Mouse (Mus musculus) ES-E14 (cell line): ENCODE measurements around the gene Klra7. TPM values are rescaled to one million over a fixed set of nuclear protein-coding genes. Genes with fewer than 3 reads are reported as not detected.
"Not testable (repeated sequence)": the region's sequence is repeated elsewhere in the genome, so short reads cannot be mapped to it uniquely, and the experiment has no call there.

Experiments
- DNase-seq: peaks from one replicate; pipeline ENCODE4 v3.0.0-alpha.2; 2013; ENCODE audit warnings: low read depth, low spot score
- H3K27ac ChIP-seq: 2 replicates; pipeline ENCODE4 v1.5.1; 2012; ENCODE audit warnings: low read depth, mild to moderate bottlenecking, low read length, moderate library complexity, mixed read lengths; ENCODE audit not compliant: poor library complexity, insufficient read depth, severe bottlenecking
- H3K36me3 ChIP-seq: 2 replicates; pipeline ENCODE4 v1.6.1; 2012; ENCODE audit warnings: mild to moderate bottlenecking, low read length, moderate library complexity, mixed read lengths; ENCODE audit not compliant: control insufficient read depth, poor library complexity, insufficient read depth, severe bottlenecking
- H3K4me1 ChIP-seq, 2 experiments: fragments of 150-350 bp in 1 of 2; sonication (generic) in 1 of 2; 2 replicates each; pipeline ENCODE4 v1.6.1; 2012; ENCODE audit warnings: low read length in 2 of 2, mild to moderate bottlenecking in 1 of 2, mixed read lengths in 1 of 2; ENCODE audit not compliant: control insufficient read depth in 2 of 2, insufficient read depth in 2 of 2, poor library complexity in 1 of 2
- H3K4me3 ChIP-seq, 2 experiments: fragments of 150-350 bp in 1 of 2; sonication (generic) in 1 of 2; 2 replicates each; pipeline ENCODE4 v1.5.1; 2012; ENCODE audit warnings: low read length in 2 of 2, low read depth in 1 of 2, mild to moderate bottlenecking in 1 of 2, mixed read lengths in 1 of 2; ENCODE audit not compliant: insufficient read depth in 1 of 2, poor library complexity in 1 of 2, severe bottlenecking in 1 of 2
- H3K9ac ChIP-seq: 2 replicates; pipeline ENCODE4 v1.6.1; 2012; ENCODE audit warnings: low read depth, mild to moderate bottlenecking, low read length, mixed read lengths; ENCODE audit not compliant: poor library complexity, insufficient read depth, severe bottlenecking
- H3K9me3 ChIP-seq: fragments of 150-350 bp; sonication (generic); 2 replicates; pipeline ENCODE4 v1.6.1; 2012; ENCODE audit warnings: low read depth, mild to moderate bottlenecking, low read length; ENCODE audit not compliant: control insufficient read depth, insufficient read depth
- CHD2 ChIP-seq: IDR thresholded peaks from 2 replicates; pipeline ENCODE4 v1.6.1; 2014; ENCODE audit warnings: mild to moderate bottlenecking, low read depth, low read length, inconsistent platforms
- HCFC1 ChIP-seq: IDR thresholded peaks from 2 replicates; pipeline ENCODE4 v1.6.1; 2012; ENCODE audit warnings: low read length, inconsistent platforms, borderline replicate concordance; ENCODE audit not compliant: insufficient read depth
- MAFK ChIP-seq: IDR thresholded peaks from 2 replicates; pipeline ENCODE4 v1.6.1; 2014; ENCODE audit warnings: mild to moderate bottlenecking, low read depth, low read length, inconsistent platforms; ENCODE audit not compliant: insufficient read depth
- ZC3H11A ChIP-seq: IDR thresholded peaks from 2 replicates; pipeline ENCODE4 v1.6.1; 2012; ENCODE audit warnings: low read depth, mild to moderate bottlenecking, inconsistent platforms, low read length, borderline replicate concordance
- ZNF384 ChIP-seq: IDR thresholded peaks from 2 replicates; pipeline ENCODE4 v1.6.1; 2012; ENCODE audit warnings: low read depth, low read length, inconsistent platforms
- in situ Hi-C, 2 experiments: fragments of 600-800 bp; cut with MboI; formaldehyde crosslinking; loops; one replicate each; pipeline ENCODE4 v1.15.1; 2025; ENCODE audit warnings: low sequenced_read_pairs in 2 of 2, inconsistent platforms in 1 of 2; ENCODE audit not compliant: unreplicated experiment in 2 of 2
- total RNA-seq: library from RNA; depleted of rRNA; stranded (reverse); fragments of 300-350 nt; gene quantifications from 2 replicates; pipeline ENCODE4 v1.2.3, GENCODE M21; 2012; rRNA removed

Gene Klra7
- total RNA-seq: not detected in 2 replicates

GRCm38 (mm10) chr6:130233222-130233621 lies at the start of gene Klra7:
Klra7 (minus strand) TSS chr6:130233322.
- H3K27ac ChIP-seq: no peak within 1 kb of the TSS
- no peak within 1 kb of the TSS for H3K4me3 ChIP-seq
- no peaks in the 10 kb centered on the region for H3K36me3 ChIP-seq
- no peaks in the 10 kb centered on the region for H3K4me1 ChIP-seq
- in situ Hi-C loops: loop anchor here (5.0 to 10.0 kb wide), 2 partner anchors 358 to 361 kb away; partner anchors contain the start of gene Klra17 (in 1 of the 2)
- DNase-seq: no peak
- no peak for TF ChIP-seq MAFK
- TF ChIP-seq ZC3H11A: no peak
- TF ChIP-seq CHD2: no peak
- no peak for TF ChIP-seq HCFC1
- TF ChIP-seq ZNF384: no peak
- H3K9me3 ChIP-seq: no peaks in the 10 kb centered on the region
- H3K9ac ChIP-seq: no peak within 1 kb of the TSS

DNA sequence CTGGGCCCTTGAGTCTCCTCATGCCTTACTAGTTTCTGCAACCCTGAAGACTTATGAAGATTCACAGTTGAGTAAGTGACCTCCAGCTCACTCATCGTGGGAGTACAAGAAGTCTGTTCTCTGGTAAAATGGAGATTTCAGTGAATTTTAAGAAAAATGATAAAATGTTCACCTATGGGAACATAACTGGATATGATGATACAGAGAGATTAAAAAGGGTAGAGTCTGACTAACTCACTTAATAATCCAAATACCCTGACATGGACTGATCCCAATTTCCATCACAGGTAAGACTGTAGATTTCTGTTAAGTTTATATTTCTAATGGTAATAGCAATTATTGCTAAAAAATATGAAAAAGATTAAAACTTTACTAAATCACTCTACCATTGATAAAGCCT lies 48.7 kb upstream of the Klra7 start, which contains the start of gene Klra10:
TSS of gene Klra10 (minus strand) at position 101 of the 400 bp plus-strand sequence.
- H3K9ac ChIP-seq, H3K36me3 ChIP-seq, in situ Hi-C loops, H3K9me3 ChIP-seq, H3K4me3 ChIP-seq, DNase-seq, H3K27ac ChIP-seq, H3K4me1 ChIP-seq: not testable (repeated sequence)

- Histone ChIP-seq H3K27ac (no peak overlapping the region), H3K4me1 (no peaks in the 10 kb centered on the region), H3K36me3 (no peaks in the 10 kb centered on the region), H3K9me3 (no peaks in the 10 kb centered on the region), H3K4me3 (no peak overlapping the region), H3K9ac (no peak overlapping the region)
- TF ChIP-seq MAFK: no peak
- TF ChIP-seq ZC3H11A: no peak
- TF ChIP-seq CHD2: no peak
- TF ChIP-seq HCFC1: no peak
- no peak for TF ChIP-seq ZNF384
- in situ Hi-C loops: loop anchor here (10.0 kb wide), 1 partner anchor 211 kb away; no protein-coding TSS in a partner anchor
- DNase-seq: no peak
Measured at GRCm38 (mm10) chr6:130255326-130255725, 22.2 kb upstream of the Klra7 start.

DNA sequence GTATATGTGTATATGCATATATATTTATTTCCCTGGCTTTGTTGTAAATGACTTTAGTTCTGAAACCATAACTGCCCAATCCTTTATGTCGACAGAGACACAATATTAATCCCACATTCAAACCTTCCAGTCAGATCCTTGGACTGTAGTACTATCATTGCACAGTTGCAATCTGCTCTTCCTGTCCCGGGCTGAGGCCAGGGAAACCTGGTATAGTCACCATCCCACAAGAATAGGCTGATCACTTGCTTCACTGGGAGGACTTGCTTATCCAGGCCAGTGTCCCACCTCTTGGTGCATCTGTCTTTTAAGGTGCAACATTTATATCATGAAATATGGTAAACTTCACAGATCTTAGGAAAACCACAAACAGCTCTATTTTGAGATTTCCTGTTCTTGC lies 4.4 kb upstream of the Klra7 start:
- in situ Hi-C loops: loop anchor here in 1 of 2 experiments (10.0 kb wide), 1 partner anchor 363 kb away; the partner anchor contains the start of gene Klra17
- DNase-seq: no peak
- Histone ChIP-seq H3K36me3 (no peaks in the 10 kb centered on the region), H3K4me1 (no peaks in the 10 kb centered on the region), H3K9ac (no peak overlapping the region), H3K9me3 (no peaks in the 10 kb centered on the region), H3K4me3 (no peak overlapping the region), H3K27ac (no peak overlapping the region)
- TF ChIP-seq MAFK: no peak
- no peak for TF ChIP-seq CHD2

DNA sequence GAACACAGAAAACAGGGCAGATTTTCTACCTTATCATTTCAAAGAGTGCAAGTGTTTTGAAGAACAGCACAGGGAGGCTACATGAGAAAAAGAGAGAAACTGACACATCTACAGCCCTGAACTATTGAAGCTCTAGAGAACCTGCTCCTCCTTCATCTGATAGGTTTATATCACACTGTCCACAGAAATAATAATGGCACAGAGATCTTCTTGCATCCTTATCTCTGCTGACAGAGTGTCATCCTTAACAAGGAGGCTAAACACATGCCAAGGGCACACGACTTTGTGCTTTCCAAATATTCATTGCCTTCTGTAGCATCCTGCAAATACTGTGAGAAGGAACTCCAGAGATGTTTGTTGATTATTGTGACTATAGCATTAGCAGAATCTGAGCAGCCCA lies 3.5 kb upstream of the Klra7 start:
- DNase-seq: no peak
- Histone ChIP-seq H3K4me3 (no peak overlapping the region), H3K27ac (no peak overlapping the region), H3K9me3 (no peaks in the 10 kb centered on the region), H3K9ac (no peak overlapping the region), H3K36me3 (no peaks in the 10 kb centered on the region), H3K4me1 (no peaks in the 10 kb centered on the region)
- TF ChIP-seq MAFK: no peak
- no peak for TF ChIP-seq HCFC1
- no peak for TF ChIP-seq CHD2
- no peak for TF ChIP-seq ZNF384
- no peak for TF ChIP-seq ZC3H11A
- in situ Hi-C loops: loop anchor here in 1 of 2 experiments (10.0 kb wide), 1 partner anchor 362 kb away; the partner anchor contains the start of gene Klra17

GRCm38 (mm10) chr6:130197453-130197852 lies 35.7 kb downstream of the Klra7 start:
- H3K27ac ChIP-seq, in situ Hi-C loops, DNase-seq, H3K9me3 ChIP-seq, H3K36me3 ChIP-seq, H3K4me1 ChIP-seq, H3K4me3 ChIP-seq, H3K9ac ChIP-seq: not testable (repeated sequence)

DNA sequence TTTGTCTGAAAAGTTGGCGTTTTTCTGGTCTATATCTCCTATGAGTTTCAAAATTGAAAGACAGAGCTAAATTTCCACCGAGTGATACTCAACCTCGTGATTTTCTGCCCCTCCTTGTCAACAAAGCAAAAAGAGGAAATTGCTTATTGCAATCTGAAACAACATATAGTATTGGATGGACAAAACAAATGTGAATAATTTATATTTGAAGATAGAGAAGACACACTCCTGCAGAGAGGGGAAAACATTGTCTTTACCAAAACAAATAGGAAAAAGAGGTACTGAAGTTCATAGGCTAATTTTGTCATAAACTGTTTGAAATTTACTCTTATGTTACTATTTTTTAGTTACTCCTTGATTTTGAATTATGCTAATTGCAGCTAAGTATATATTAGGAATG lies 40.1 kb downstream of the Klra7 start, which contains the start of gene Klra9:
TSS of gene Klra9 (minus strand) at position 101 of the 400 bp plus-strand sequence.
- H3K4me1 ChIP-seq, in situ Hi-C loops, DNase-seq, H3K27ac ChIP-seq, H3K4me3 ChIP-seq, H3K9me3 ChIP-seq, H3K36me3 ChIP-seq, H3K9ac ChIP-seq: not testable (repeated sequence)
